13 mouse cellular contexts compared by ENCODE assay signal in the genomic region with DNA sequence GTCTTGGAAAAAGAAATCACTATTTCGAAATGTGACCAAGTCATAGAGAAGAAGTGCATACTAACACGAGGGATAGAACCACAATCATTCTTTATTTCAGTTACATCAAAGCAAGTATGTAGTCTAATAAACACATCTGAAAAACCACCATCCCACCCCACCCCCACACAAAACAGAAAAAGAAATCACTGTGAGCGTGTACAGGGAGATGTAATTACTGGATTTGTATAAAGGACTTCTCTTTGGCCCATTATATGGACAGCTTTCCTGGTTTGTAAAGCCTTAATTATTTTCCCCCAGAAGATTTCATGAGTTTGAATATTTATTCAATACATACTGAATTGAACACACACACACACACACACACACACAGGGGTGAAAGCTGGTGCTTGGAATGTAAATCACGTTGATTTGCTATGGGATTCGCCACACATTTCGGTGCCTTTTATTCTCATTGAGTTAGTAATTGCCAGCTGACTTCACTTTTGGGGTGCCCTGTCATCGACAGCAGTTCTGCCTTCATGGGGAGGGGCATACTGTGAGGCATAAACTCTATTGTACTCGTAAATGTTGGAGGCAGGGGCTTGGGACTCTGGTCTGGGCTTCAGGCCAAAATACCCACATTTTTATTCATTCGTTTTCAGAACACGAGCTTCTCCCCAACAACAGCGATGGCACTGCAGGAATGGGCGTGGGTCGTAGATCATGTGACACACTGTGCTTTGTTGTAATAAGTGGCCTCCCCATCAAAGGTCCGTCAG.
DNase-seq lines count a peak whose midpoint lies in the region; ATAC-seq and TF ChIP-seq lines count a peak whose summit lies in the region.
"Had no signal": no experiment of that assay in that cellular context is flagged by ENCODE, and none has a peak within 500 bp of the region (broad histone marks: within the 10 kb centered on the region; RNA-seq: fewer than 3 reads in every experiment).

No protein-coding gene starts in this region.

- H3K27ac ChIP-seq in hindbrain, embryonic 14.5 days: peak overlapping the region; percentile 49
- peak overlapping the region; percentile 18; the same call in 1 of the 2 replicates for H3K27ac ChIP-seq in midbrain, postnatal 0 days (ENCODE audit: low read depth, low read length)
- no peak overlapping the region for H3K27ac ChIP-seq in heart, embryonic 10.5 days

- peak; percentile 49 to 71 for DNase-seq in layer of hippocampus, adult 18-20 months (ENCODE audit: low spot score in 2 of 2)
- DNase-seq in layer of hippocampus, postnatal 25 days (ENCODE audit: extremely low spot score in 1 of 2, low spot score in 1 of 2): no peak
- DNase-seq in brain, embryonic 18.5 days (ENCODE audit: low read depth, low spot score): peak; percentile 47
- DNase-seq in hindbrain, embryonic 14.5 days (ENCODE audit: low spot score): peak; percentile 57
- peak; percentile 74 for DNase-seq in midbrain, postnatal 0 days (ENCODE audit: low spot score)
- DNase-seq in thymus, postnatal 36 days: no peak
- no peak for DNase-seq in heart, embryonic 10.5 days (ENCODE audit: low spot score)
- no peak for DNase-seq in kidney, postnatal 4 days
- DNase-seq: gastrocnemius, postnatal 25 days; kidney, postnatal 25 days; lung, adult 18-20 months had no signal

- no peaks in the 10 kb centered on the region for H3K9me3 ChIP-seq in hindbrain, embryonic 14.5 days (ENCODE audit: control insufficient read depth, low read length)
- H3K9me3 ChIP-seq in midbrain, postnatal 0 days (ENCODE audit: low read length): no peaks in the 10 kb centered on the region
- H3K9me3 ChIP-seq in heart, embryonic 10.5 days: no peaks in the 10 kb centered on the region

- H3K9ac ChIP-seq in hindbrain, embryonic 14.5 days: no peak overlapping the region
- no peak overlapping the region for H3K9ac ChIP-seq in midbrain, postnatal 0 days (replicated peaks; ENCODE audit: low read length, poor library complexity, severe bottlenecking)

- TF ChIP-seq CTCF in midbrain, postnatal 0 days (IDR thresholded peaks at IDR 0.05): no peak

- ATAC-seq in hindbrain, embryonic 14.5 days (ENCODE audit: low FRiP score): peak; percentile 70
- peak; percentile 25; the same call in 1 of the 2 replicates for ATAC-seq in midbrain, postnatal 0 days (ENCODE audit: low FRiP score)
- ATAC-seq: activated CD4-positive, CD25-positive, alpha-beta regulatory T cell, adult 4 months; intestine, postnatal 0 days had no signal

- H3K36me3 ChIP-seq in hindbrain, embryonic 14.5 days (replicated peaks; ENCODE audit: control insufficient read depth, insufficient read depth): peaks cover 10% of the 10 kb centered on the region; the same call in 1 of the 2 replicates
- peaks cover 6% of the 10 kb centered on the region; the same call in 1 of the 2 replicates for H3K36me3 ChIP-seq in midbrain, postnatal 0 days (ENCODE audit: insufficient read depth, low read length)
- no peaks in the 10 kb centered on the region for H3K36me3 ChIP-seq in heart, embryonic 10.5 days

- H3K4me2 ChIP-seq in hindbrain, embryonic 14.5 days (replicated peaks): no peak overlapping the region
- H3K4me2 ChIP-seq in midbrain, postnatal 0 days (ENCODE audit: low read depth, low read length, poor library complexity, severe bottlenecking): no peak overlapping the region; the same call in 1 of the 2 replicates

- H3K4me3 ChIP-seq in hindbrain, embryonic 14.5 days (replicated peaks; ENCODE audit: low read length): no peak overlapping the region
- no peak overlapping the region for H3K4me3 ChIP-seq in midbrain, postnatal 0 days (ENCODE audit: low read depth, low read length)
- no peak overlapping the region for H3K4me3 ChIP-seq in heart, embryonic 10.5 days

- H3K4me1 ChIP-seq in hindbrain, embryonic 14.5 days (replicated peaks; ENCODE audit: control insufficient read depth, insufficient read depth, low read length): peaks cover 40% of the 10 kb centered on the region
- peaks cover 11% of the 10 kb centered on the region; the same call in 1 of the 2 replicates for H3K4me1 ChIP-seq in midbrain, postnatal 0 days (ENCODE audit: insufficient read depth, low read length)
- H3K4me1 ChIP-seq in heart, embryonic 10.5 days: no peaks in the 10 kb centered on the region

- WGBS in hindbrain, embryonic 14.5 days: 36% methylated on average over 14 of the region's 14 CpGs
- 37% methylated on average over 14 of the region's 14 CpGs for WGBS in midbrain, postnatal 0 days
- 78% methylated on average over 14 of the region's 14 CpGs for WGBS in heart, embryonic 10.5 days

- H3K27me3 ChIP-seq in hindbrain, embryonic 14.5 days (ENCODE audit: control insufficient read depth, insufficient read depth, low read length): no peaks in the 10 kb centered on the region
- no peaks in the 10 kb centered on the region for H3K27me3 ChIP-seq in midbrain, postnatal 0 days (ENCODE audit: insufficient read depth, low read length)
- no peaks in the 10 kb centered on the region for H3K27me3 ChIP-seq in heart, embryonic 10.5 days (ENCODE audit: insufficient read depth, poor library complexity, severe bottlenecking)

Comparison
In these comparisons a context has a peak if more than half of its experiments do, and no peak if none do; other contexts are left out.
1. DNase-seq: peak in layer of hippocampus, adult 18-20 months (2 of 2), brain, embryonic 18.5 days (single experiment), hindbrain, embryonic 14.5 days (single experiment) and midbrain, postnatal 0 days (single experiment); none in layer of hippocampus, postnatal 25 days (0 of 2), thymus, postnatal 36 days (0 of 2), heart, embryonic 10.5 days (single experiment) and kidney, postnatal 4 days (0 of 2).